29 mouse cellular contexts compared by ENCODE assay signal in the genomic region with DNA sequence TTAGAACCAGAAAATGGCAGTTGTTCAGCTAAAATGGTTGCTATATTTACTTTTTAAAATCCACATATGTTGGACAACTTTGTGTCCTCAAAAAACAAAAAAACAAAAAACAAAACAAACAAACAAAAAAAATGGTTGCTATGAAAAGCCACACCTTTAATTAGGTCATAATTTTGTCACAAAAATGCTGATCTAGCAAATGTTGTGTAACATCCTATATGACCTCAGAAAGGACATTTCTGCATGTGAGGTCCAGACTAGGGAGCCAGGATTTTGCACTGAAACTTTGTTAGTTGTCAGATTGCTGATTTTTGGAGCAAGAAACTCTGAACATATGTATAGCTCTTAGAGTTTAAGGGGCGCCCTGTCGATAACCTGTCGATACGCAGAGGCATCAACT. TPM values are rescaled to one million over a fixed set of nuclear protein-coding genes. Genes with fewer than 3 reads are reported as not detected.
"Had no signal": no experiment of that assay in that cellular context is flagged by ENCODE, and none has a peak within 500 bp of the region (broad histone marks: within the 10 kb centered on the region; RNA-seq: fewer than 3 reads in every experiment).

No protein-coding gene starts in this region.

- H3K27ac ChIP-seq: kidney, postnatal 0 days; left cerebral cortex, adult 2 months; liver, embryonic 13.5 days; macrophage; midbrain, embryonic 12.5 days; midbrain, embryonic 15.5 days; neural tube, embryonic 13.5 days had no signal

- H3K4me1 ChIP-seq: liver, embryonic 13.5 days; midbrain, embryonic 12.5 days; midbrain, embryonic 15.5 days; neural tube, embryonic 13.5 days had no signal

- ATAC-seq: midbrain, embryonic 15.5 days had no signal

- H3K4me3 ChIP-seq: left cerebral cortex, adult 2 months; liver, embryonic 13.5 days; midbrain, embryonic 12.5 days; midbrain, embryonic 15.5 days; myocyte; neural tube, embryonic 13.5 days had no signal

- H3K36me3 ChIP-seq: liver, embryonic 13.5 days; midbrain, embryonic 12.5 days; midbrain, embryonic 15.5 days; neural tube, embryonic 13.5 days had no signal

- H3K4me2 ChIP-seq: liver, embryonic 13.5 days; midbrain, embryonic 12.5 days; midbrain, embryonic 15.5 days; neural tube, embryonic 13.5 days had no signal

- DNase-seq: kidney, adult 18-20 months; kidney, postnatal 25 days; layer of hippocampus, postnatal 36 days; liver, embryonic 13.5 days; lung, adult 2 months; lung, postnatal 14 days; retina, postnatal 1 day; right cerebral cortex, postnatal 25 days; spleen, adult 18-20 months; thymus, adult 18-20 months; thymus, postnatal 14 days; thymus, postnatal 4 days had no signal

- H3K9ac ChIP-seq: liver, embryonic 13.5 days; midbrain, embryonic 12.5 days; midbrain, embryonic 15.5 days; neural tube, embryonic 13.5 days had no signal

- H3K27me3 ChIP-seq: liver, embryonic 13.5 days; midbrain, embryonic 12.5 days; midbrain, embryonic 15.5 days; neural tube, embryonic 13.5 days had no signal

- H3K9me3 ChIP-seq: liver, embryonic 13.5 days; midbrain, embryonic 12.5 days; midbrain, embryonic 15.5 days; neural tube, embryonic 13.5 days had no signal

RNA-seq across cellular contexts. Expression of a gene that starts 55.9 kb away (rescaled TPM):
- total RNA-seq: layer of hippocampus, postnatal 10 days; layer of hippocampus, postnatal 36 days; liver, adult 2 months; megakaryocyte, adult 5-6 weeks; monocyte, adult 5-6 weeks had no signal
- polyA plus RNA-seq: intestine, embryonic 16.5 days; kidney, embryonic 14.5 days; kidney, postnatal 0 days; large intestine, adult 2 months; limb, embryonic 11.5 days; limb, embryonic 14.5 days; liver, adult 2 months; liver, embryonic 13.5 days; liver, embryonic 16.5 days; lung, adult 2 months; macrophage; midbrain, embryonic 12.5 days; midbrain, embryonic 15.5 days; myocyte; neural tube, embryonic 13.5 days had no signal
